Mouse (Mus musculus) hindbrain, embryonic 16.5 days (tissue): Measurements from ENCODE around the gene Tnfsf9. TPM values are rescaled to one million over a fixed set of nuclear protein-coding genes. Genes with fewer than 3 reads are reported as not detected.
A peak's percentile ranks its signal among the peaks of the same experiment; 100 is the strongest.

Experiments
- ATAC-seq: fragments of 200-750 bp; cut with Nextera tagmentation; 2 replicates; pipeline ENCODE4 v1.8.0; 2017; ENCODE audit warnings: moderate TSS enrichment, moderate library complexity
- H3K27ac ChIP-seq: fragments of 300-500 bp; sonication (generic); 2 replicates; pipeline ENCODE4 v1.5.1; 2014; ENCODE audit warnings: low read depth, mild to moderate bottlenecking, control low read depth, low read length, moderate library complexity
- H3K27me3 ChIP-seq: fragments of 300-500 bp; sonication (generic); replicated peaks from 2 replicates; pipeline ENCODE4 v1.6.1; 2014; ENCODE audit warnings: low read length; ENCODE audit not compliant: control insufficient read depth, insufficient read depth
- H3K36me3 ChIP-seq: fragments of 300-500 bp; sonication (generic); 2 replicates; pipeline ENCODE4 v1.6.1; 2014; ENCODE audit warnings: mild to moderate bottlenecking, low read length, moderate library complexity, mixed read lengths; ENCODE audit not compliant: control insufficient read depth, insufficient read depth
- H3K4me1 ChIP-seq: fragments of 300-500 bp; sonication (generic); 2 replicates; pipeline ENCODE4 v1.6.1; 2014; ENCODE audit warnings: low read depth, low read length; ENCODE audit not compliant: control insufficient read depth, insufficient read depth
- H3K4me2 ChIP-seq: fragments of 300-500 bp; sonication (generic); 2 replicates; pipeline ENCODE4 v1.6.1; 2014; ENCODE audit warnings: mild to moderate bottlenecking, low read length, control low read depth, moderate library complexity
- H3K4me3 ChIP-seq: fragments of 300-500 bp; sonication (generic); 2 replicates; pipeline ENCODE4 v1.5.1; 2014; ENCODE audit warnings: mild to moderate bottlenecking, low read length, control low read depth, moderate library complexity
- H3K9ac ChIP-seq: fragments of 300-500 bp; sonication (generic); 2 replicates; pipeline ENCODE4 v1.6.1; 2014; ENCODE audit warnings: low read depth, mild to moderate bottlenecking, control low read depth, low read length, moderate library complexity
- H3K9me3 ChIP-seq: fragments of 300-500 bp; sonication (generic); 2 replicates; pipeline ENCODE4 v1.6.1; 2014; ENCODE audit warnings: mild to moderate bottlenecking, low read length, moderate library complexity; ENCODE audit not compliant: control insufficient read depth
- WGBS: fragments of 180-500 bp; shearing (Covaris S2); extraction: QIAGEN DNeasy Blood & Tissue Kit; methylation state at CpG from one replicate; pipeline ENCODE4 v1.1.7; 2014; 5-methylcytosine and 5-hydroxymethylcytosine counted together
- polyA plus RNA-seq: library from polyadenylated mRNA; unstranded; fragments of >200 nt; fragmentation: Nextera tagmentation; extraction: Ambion mirVana; gene quantifications from 2 replicates; pipeline ENCODE4 v1.2.1, GENCODE M21; 2015

The Tnfsf9 gene
- polyA plus RNA-seq, 1 experiment from 2014 or later: 9.3 TPM

DNA sequence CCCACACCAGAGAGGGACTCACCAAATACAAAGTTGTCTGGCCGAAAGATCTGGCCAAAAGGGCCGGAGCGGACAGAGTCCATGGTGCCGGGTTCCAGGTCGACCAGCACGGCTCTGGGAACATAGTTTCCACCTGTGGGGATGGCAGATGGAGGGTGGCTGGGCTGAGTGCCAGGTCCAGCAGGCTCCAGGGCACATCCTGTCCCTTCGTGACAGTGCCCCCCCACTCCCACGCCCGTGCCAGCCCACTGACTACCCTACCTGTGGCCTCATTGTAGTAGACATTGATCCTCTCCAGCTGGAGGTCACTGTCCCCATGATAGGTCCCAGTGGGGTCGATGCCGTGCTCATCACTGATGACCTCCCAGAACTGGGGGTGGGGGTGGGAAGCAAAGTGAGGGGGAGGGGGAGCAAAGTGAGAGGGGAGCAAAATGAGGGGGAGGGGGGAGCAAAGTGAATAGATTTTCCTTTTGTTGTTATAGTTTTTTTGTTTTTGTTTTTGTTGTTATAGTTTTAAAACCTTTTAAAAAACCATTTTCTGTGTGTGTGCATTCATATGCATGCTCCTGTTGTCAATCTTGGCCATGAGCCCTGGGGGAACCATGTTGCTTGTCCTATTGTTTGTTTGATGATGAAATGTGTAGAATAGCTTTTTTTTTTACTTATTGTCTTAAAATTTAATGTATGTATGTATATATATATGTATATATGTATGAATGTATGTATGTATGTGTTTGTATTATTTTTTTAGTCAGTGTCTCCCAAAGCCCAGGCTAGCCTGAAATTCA is 19.0 kb upstream of the Tnfsf9 start:
- WGBS: 87% methylated on average over 11 of the region's 11 CpGs
- Histone ChIP-seq H3K4me2 (peak overlapping the region; percentile 62), H3K9me3 (no peaks in the 10 kb centered on the region), H3K9ac (no peak overlapping the region), H3K4me3 (peak overlapping the region; percentile 68), H3K4me1 (peaks cover 10% of the 10 kb centered on the region), H3K36me3 (peaks cover 6% of the 10 kb centered on the region), H3K27me3 (no peaks in the 10 kb centered on the region), H3K27ac (no peak overlapping the region)
- ATAC-seq: no peak

DNA sequence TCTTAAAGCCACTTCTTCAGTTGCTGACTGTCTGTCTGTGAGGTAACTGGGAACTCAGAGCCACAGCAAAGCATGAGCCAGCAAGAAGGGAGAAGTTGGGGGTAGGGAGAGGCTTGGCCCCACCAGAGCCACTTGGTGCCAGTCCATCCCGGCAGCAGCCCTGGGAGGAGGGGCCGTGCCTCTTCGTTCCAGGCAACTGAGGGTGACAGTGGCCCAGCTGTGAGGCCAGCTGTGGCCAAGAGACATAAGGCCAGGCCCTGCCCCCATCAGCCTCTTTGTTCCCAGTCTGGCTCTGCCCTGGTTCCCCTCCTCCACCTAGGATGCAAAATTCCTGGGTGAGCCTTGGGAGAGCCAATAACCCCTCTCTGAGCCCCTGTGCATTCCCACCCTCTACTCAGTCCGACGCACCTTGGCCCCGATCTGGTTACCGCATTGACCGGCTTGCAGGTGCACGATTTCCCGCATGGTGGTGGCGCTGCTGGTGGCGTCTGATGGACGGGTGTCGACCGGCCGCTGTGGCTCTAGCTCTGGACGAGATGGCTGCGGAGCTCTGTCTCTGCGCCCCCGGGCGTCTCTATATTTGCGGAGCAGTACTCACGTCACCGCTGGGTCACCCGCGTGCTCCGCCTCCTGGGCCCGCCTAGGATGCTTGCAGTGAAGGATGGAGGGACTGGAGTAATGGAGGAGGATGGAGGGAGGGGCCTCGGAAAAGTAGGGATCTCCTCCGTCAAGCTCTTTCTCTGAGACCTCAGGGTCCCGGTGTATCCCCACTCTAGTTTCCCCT is 17.9 kb upstream of the Tnfsf9 start, which contains the start of gene Tubb4a:
Tubb4a (minus strand) TSS at position 734 of the 784 bp plus-strand sequence.
- H3K27ac ChIP-seq: peak within 1 kb of the TSS; percentile 81
- ATAC-seq: peak; percentile 96
- WGBS: under 1% methylated on average over 31 of the region's 31 CpGs
- H3K9ac ChIP-seq: peak within 1 kb of the TSS; percentile 84
- peaks cover 10% of the 10 kb centered on the region for H3K4me1 ChIP-seq
- no peaks in the 10 kb centered on the region for H3K27me3 ChIP-seq
- H3K4me2 ChIP-seq: peak within 1 kb of the TSS; percentile 62
- no peaks in the 10 kb centered on the region for H3K36me3 ChIP-seq
- no peaks in the 10 kb centered on the region for H3K9me3 ChIP-seq
- H3K4me3 ChIP-seq: peak within 1 kb of the TSS; percentile 68

DNA sequence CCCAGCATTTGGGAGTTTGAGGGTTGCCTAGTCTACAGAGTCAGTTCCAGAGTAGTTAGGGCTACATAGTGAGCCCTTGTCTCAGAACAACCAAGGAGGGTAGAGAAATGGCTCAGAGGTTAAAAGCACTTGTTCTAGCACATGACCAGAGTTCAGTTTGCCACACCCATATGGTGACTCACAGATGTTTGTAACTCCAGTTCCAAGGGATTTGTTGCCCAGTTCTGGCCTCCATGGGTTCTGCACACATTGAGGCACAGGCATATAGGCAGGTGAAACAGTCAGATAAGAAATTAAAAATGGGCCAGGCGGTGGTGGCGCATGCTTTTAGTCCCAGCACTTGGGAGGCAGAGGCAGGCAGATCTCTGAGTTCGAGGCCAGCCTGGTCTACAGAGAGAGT is 10.9 kb upstream of the Tnfsf9 start:
- no peak overlapping the region for H3K27ac ChIP-seq
- H3K36me3 ChIP-seq: no peaks in the 10 kb centered on the region
- no peak overlapping the region for H3K9ac ChIP-seq
- H3K4me1 ChIP-seq: peaks cover 10% of the 10 kb centered on the region; the same call in 1 of the 2 replicates
- H3K27me3 ChIP-seq: 0 out of 2 replicates have a peak, but pooled peaks cover 2% of the 10 kb centered on the region
- no peaks in the 10 kb centered on the region for H3K9me3 ChIP-seq
- WGBS: 96% methylated on average over 3 of the region's 3 CpGs
- no peak overlapping the region for H3K4me2 ChIP-seq
- ATAC-seq: no peak
- no peak overlapping the region for H3K4me3 ChIP-seq

DNA sequence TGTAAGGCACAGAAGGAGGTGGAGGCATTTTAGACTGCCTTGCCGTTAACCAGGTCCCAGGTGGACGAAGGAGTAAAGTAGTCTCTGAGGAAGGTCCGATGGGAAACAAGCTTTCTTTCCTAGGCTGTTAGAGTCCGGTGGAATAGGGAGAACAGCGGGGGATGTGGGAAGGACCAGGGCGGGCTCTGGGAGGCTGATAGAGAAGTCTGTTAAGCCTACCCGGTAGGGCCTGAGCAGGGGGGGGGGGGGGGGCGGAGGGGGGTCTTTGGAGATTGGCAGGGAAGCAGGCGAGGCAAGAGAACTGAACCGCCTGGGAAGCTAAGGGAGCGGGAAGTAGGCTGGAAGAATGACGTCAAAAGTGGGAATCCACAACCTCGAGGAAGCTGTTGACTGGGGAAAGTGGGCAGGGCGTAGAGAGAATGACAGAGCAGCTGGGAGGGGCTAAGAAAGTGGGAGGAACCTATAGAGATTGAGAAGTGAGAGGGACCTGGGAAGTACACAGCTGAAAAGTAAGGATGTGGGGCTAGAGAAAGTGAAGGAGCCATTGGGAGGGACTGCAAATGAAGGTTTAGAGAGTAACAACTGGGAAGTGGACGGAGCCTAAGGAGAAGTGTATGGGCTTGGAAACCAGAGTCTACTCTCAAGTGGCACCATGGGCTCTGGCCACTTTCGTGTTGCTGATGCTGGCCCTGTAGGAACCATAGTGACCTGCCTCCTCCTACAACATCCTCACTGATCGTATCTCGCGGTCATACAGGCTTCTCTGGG is 9.1 kb upstream of the Tnfsf9 start:
- 1% methylated on average over 18 of the region's 19 CpGs for WGBS
- Histone ChIP-seq H3K9me3 (no peaks in the 10 kb centered on the region), H3K4me2 (peak overlapping the region; percentile 54), H3K27me3 (0 out of 2 replicates have a peak, but pooled peaks cover 2% of the 10 kb centered on the region), H3K36me3 (no peaks in the 10 kb centered on the region), H3K9ac (0 out of 2 replicates have a peak overlapping the region, but pooled peaks have one; percentile 8), H3K4me3 (peak overlapping the region; percentile 18), H3K27ac (no peak overlapping the region), H3K4me1 (peaks cover 10% of the 10 kb centered on the region; the same call in 1 of the 2 replicates)
- ATAC-seq: peak; percentile 89

DNA sequence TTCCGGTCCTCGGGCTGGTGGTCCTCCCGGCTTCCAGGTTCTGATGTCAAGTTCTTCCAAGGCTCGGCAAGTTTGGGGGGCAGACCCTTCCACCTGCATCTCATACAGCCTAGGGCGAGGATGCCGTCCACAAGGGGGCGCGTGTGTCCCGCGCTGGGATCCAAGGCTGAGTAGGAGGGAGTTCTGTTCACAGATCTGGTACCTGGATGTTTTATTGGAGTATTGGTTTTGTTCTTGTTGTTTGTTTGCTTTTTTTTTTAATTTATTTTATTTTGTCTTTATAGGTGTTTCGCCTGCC is 8.6 kb upstream of the Tnfsf9 start:
- peak overlapping the region; percentile 18 for H3K4me3 ChIP-seq
- peak overlapping the region; percentile 54 for H3K4me2 ChIP-seq
- no peaks in the 10 kb centered on the region for H3K9me3 ChIP-seq
- 0 out of 2 replicates have a peak, but pooled peaks cover 2% of the 10 kb centered on the region for H3K27me3 ChIP-seq
- no peaks in the 10 kb centered on the region for H3K36me3 ChIP-seq
- peaks cover 10% of the 10 kb centered on the region; the same call in 1 of the 2 replicates for H3K4me1 ChIP-seq
- no peak overlapping the region for H3K27ac ChIP-seq
- WGBS: 2% methylated on average over 11 of the region's 11 CpGs
- H3K9ac ChIP-seq: no peak overlapping the region
- ATAC-seq: peak; percentile 82

DNA sequence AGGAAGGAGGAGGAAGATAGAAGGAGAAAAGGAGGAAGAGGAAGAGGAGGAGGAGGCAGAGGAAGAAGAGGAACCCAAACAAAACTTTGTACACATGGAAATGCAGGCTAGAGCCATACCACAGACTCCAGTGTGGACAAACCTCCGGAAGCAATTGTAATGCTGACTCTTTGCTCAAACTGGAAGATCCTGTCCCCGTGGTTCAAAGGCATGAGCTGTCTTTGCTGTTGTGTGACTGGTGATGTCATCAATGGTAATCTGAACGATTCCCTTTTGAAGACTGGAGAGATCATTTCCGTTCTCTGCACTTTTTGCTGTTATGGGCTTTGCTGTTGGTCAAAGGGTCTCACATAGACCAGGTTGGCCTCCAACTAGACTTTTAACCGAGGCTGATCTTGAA is 6.8 kb upstream of the Tnfsf9 start:
- no peak overlapping the region for H3K9ac ChIP-seq
- H3K4me3 ChIP-seq: no peak overlapping the region
- no peaks in the 10 kb centered on the region for H3K9me3 ChIP-seq
- H3K27me3 ChIP-seq: 0 out of 2 replicates have a peak, but pooled peaks cover 2% of the 10 kb centered on the region
- peaks cover 10% of the 10 kb centered on the region; the same call in 1 of the 2 replicates for H3K4me1 ChIP-seq
- WGBS: 86% methylated on average over 5 of the region's 5 CpGs
- no peak overlapping the region for H3K27ac ChIP-seq
- no peak for ATAC-seq
- H3K4me2 ChIP-seq: no peak overlapping the region
- no peaks in the 10 kb centered on the region for H3K36me3 ChIP-seq

DNA sequence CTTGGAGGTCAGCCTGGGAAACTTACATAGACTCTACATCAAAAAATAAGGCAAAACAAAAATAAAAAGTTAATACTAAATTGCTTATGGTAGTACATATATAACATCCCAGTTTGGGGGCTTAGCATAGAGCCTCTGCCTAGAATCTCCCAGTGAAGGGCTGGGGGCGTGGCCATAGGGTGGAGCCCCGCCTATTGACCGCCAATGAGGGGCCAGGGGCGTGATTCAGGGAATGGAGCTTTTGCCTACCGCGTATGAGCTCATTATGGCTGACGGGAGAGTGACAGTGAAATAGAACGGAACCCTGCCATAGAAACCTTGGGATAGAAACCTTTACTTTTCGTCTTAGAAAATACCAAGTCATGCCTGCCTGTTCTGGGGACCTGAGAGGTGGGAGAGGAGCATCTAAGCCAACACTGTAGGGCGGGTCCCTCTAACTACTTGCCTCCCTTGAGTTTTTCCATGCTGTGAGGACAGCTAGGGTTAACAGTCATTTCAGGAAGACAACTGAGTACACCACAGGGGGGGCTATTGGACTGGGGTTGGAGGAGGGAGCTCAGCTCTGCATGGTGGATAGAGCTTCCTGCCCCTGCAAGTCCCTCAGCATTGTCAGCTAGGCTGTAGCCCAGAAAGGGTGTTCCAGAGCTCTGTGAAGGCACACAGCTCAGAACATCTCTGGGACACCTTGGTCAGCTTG is 5.3 kb upstream of the Tnfsf9 start:
- H3K36me3 ChIP-seq: no peaks in the 10 kb centered on the region
- H3K4me2 ChIP-seq: no peak overlapping the region
- WGBS: 7% methylated on average over 10 of the region's 10 CpGs
- no peak overlapping the region for H3K27ac ChIP-seq
- H3K27me3 ChIP-seq: 0 out of 2 replicates have a peak, but pooled peaks cover 2% of the 10 kb centered on the region
- no peak for ATAC-seq
- peaks cover 15% of the 10 kb centered on the region; the same call in 1 of the 2 replicates for H3K4me1 ChIP-seq
- H3K9me3 ChIP-seq: no peaks in the 10 kb centered on the region
- H3K4me3 ChIP-seq: no peak overlapping the region
- H3K9ac ChIP-seq: no peak overlapping the region

DNA sequence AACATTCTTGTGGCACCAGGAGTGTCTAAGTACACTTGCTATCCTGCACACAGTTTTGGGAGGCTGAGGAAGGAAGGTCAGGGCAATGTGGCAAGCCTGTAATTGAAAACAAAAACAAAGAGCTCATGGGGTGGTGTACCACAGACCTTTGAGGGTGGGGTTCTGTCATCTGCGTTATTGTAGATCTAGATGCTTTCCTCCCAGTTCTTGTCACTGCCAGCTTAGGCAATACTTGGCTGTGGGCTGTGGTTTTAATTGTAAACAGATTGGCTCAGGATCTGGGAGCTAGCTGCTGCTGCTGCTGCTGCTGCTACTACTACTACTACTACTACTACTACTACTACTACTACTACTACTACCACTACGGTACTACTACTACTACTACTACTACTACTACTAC is 2.8 kb upstream of the Tnfsf9 start:
- WGBS: 91% methylated on average over 2 of the region's 2 CpGs
- no peak overlapping the region for H3K4me3 ChIP-seq
- H3K27ac ChIP-seq: no peak overlapping the region
- H3K9me3 ChIP-seq: no peaks in the 10 kb centered on the region
- no peaks in the 10 kb centered on the region for H3K27me3 ChIP-seq
- H3K4me1 ChIP-seq: peaks cover 10% of the 10 kb centered on the region; the same call in 1 of the 2 replicates
- no peaks in the 10 kb centered on the region for H3K36me3 ChIP-seq
- H3K9ac ChIP-seq: no peak overlapping the region
- no peak for ATAC-seq
- H3K4me2 ChIP-seq: no peak overlapping the region
